Mouse (Mus musculus) small intestine, adult 2 months (tissue): Measurements from ENCODE around the gene Cfl2.

Experiments
- CTCF ChIP-seq: fragments of 200-500 bp; IDR thresholded peaks from 2 replicates; pipeline ENCODE4 v1.5.1; 2012; ENCODE audit warnings: low read depth, mild to moderate bottlenecking, control low read depth, inconsistent platforms, low read length, moderate library complexity, mixed read lengths; ENCODE audit not compliant: insufficient replicate concordance, insufficient read length; ENCODE audit errors: extremely low read depth
- POLR2A ChIP-seq: fragments of 200-500 bp; IDR thresholded peaks from 2 replicates; pipeline ENCODE4 v1.6.1; 2012; ENCODE audit warnings: low read depth, mild to moderate bottlenecking, control low read depth, inconsistent platforms, low read length, moderate library complexity

GRCm38 (mm10) chr12:54874711-54875110, 12.0 kb upstream of the Cfl2 start:
- no peak for TF ChIP-seq POLR2A
- TF ChIP-seq CTCF: no peak
